Mouse (Mus musculus): Measurements from ENCODE around the gene Mvb12a. TPM values are rescaled to one million over a fixed set of nuclear protein-coding genes. Genes with fewer than 3 reads are reported as not detected.
A peak's percentile ranks its signal among the peaks of the same experiment; 100 is the strongest.

Gene Mvb12a
- polyA plus RNA-seq, 1 experiment, result 61.5 TPM

DNA sequence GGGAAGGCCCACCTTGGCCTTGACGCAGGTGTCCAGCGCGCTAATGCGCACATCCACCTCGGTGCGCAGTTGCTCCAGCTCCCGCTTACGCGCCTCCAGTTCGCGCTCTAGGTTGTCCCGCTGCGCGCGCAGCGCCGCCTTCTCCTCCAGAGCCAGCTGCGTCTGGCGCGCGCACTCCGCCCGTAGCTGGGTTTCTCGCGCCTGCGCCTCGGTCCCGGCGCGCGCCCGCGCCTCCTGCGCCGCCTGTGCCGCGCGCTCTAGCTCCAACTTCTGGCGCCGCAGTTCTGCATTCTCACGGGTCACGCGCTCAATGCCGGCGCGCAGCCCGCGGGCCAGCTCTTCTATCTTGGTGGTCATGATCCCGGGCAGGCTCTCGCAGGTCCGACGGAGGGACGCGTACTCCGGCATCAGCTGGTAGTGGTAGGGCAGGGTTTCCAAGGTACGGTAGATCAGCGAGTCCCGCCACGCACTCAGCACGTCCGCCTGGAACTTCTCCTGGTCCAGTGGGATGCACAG lies 35.1 kb upstream of the Mvb12a start:
- Histone ChIP-seq H3ac (ENCODE audit: control insufficient read depth, insufficient read length) (no peak overlapping the region), H3K4me2 (ENCODE audit: low read depth) (peak overlapping the region; percentile 62), H3K79me2 (ENCODE audit: control insufficient read depth, insufficient read depth) (no peaks in the 10 kb centered on the region), H3K4me3 (no peak overlapping the region), H3K27me3 (ENCODE audit: control insufficient read depth, insufficient read depth, insufficient read length) (peaks cover 45% of the 10 kb centered on the region), H3K36me3 (ENCODE audit: control insufficient read depth, insufficient read depth) (no peaks in the 10 kb centered on the region)
- TF ChIP-seq MAX (IDR thresholded peaks at IDR 0.05; ENCODE audit: low read depth), result no peak
- no peak for TF ChIP-seq TCF3 (IDR thresholded peaks at IDR 0.05; ENCODE audit: insufficient read length, low read depth)
- TF ChIP-seq USF1 (IDR thresholded peaks at IDR 0.05; ENCODE audit: low read depth), result no peak
- TF ChIP-seq POLR2AphosphoS2 (IDR thresholded peaks at IDR 0.05; ENCODE audit: insufficient read length, low read depth), result no peak
- TF ChIP-seq MYOG (IDR thresholded peaks at IDR 0.05; ENCODE audit: control insufficient read depth in 1 of 3, insufficient read depth in 1 of 3, insufficient read length in 2 of 3, low read depth in 2 of 3), result no peak
- no peak for TF ChIP-seq E2F4 (IDR thresholded peaks at IDR 0.05; ENCODE audit: insufficient read depth)
- no peak for TF ChIP-seq CEBPB (IDR thresholded peaks at IDR 0.05; ENCODE audit: insufficient read depth, poor library complexity, severe bottlenecking)
- no peak for TF ChIP-seq POLR2A (IDR thresholded peaks at IDR 0.05; ENCODE audit: insufficient read length, low read depth)
- no peak for TF ChIP-seq SRF (IDR thresholded peaks at IDR 0.05; ENCODE audit: control insufficient read depth, insufficient read length, low read depth)
- TF ChIP-seq REST (IDR thresholded peaks at IDR 0.05; ENCODE audit: insufficient read depth, insufficient read length), result no peak
- no peak for TF ChIP-seq MYOD1 (IDR thresholded peaks at IDR 0.05; ENCODE audit: control insufficient read depth in 1 of 3, insufficient read length in 2 of 3, low read depth in 2 of 3)
- TF ChIP-seq TCF12 (IDR thresholded peaks at IDR 0.05; ENCODE audit: insufficient read depth, poor library complexity, severe bottlenecking), result no peak

DNA sequence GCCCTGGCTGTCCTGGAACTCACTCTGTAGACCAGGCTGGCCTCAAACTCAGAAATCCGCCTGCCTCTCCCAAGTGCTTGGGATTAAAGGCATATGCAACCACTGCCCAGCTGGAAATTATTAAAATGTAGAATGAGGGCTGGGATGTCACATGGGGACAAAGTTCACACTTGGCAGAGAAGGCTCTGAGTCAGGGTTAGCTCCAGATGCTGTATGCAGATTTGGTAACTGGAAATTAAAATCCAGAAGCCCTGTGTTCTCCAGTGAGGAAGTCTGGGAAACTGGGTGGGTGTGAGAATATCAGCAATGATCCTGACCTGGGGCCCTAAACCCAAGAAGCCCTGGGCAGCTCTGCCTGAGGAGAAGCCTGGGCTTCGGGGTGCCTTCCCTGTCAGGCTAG lies 33.4 kb upstream of the Mvb12a start:
- no peaks in the 10 kb centered on the region for H3K79me2 ChIP-seq (ENCODE audit: control insufficient read depth, insufficient read depth)
- H3K4me3 ChIP-seq, result no peak overlapping the region
- no peaks in the 10 kb centered on the region for H3K36me3 ChIP-seq (ENCODE audit: control insufficient read depth, insufficient read depth)
- H3K4me2 ChIP-seq (ENCODE audit: low read depth), result no peak overlapping the region
- no peak for TF ChIP-seq TCF12 (IDR thresholded peaks at IDR 0.05; ENCODE audit: insufficient read depth, poor library complexity, severe bottlenecking)
- no peak for TF ChIP-seq MYOG (IDR thresholded peaks at IDR 0.05; ENCODE audit: control insufficient read depth in 1 of 3, insufficient read depth in 1 of 3, insufficient read length in 2 of 3, low read depth in 2 of 3)
- no peak for TF ChIP-seq MAX (IDR thresholded peaks at IDR 0.05; ENCODE audit: low read depth)
- no peak for TF ChIP-seq SRF (IDR thresholded peaks at IDR 0.05; ENCODE audit: control insufficient read depth, insufficient read length, low read depth)
- no peak for TF ChIP-seq CEBPB (IDR thresholded peaks at IDR 0.05; ENCODE audit: insufficient read depth, poor library complexity, severe bottlenecking)
- TF ChIP-seq POLR2A (IDR thresholded peaks at IDR 0.05; ENCODE audit: insufficient read length, low read depth), result no peak
- peak; percentile 31 for TF ChIP-seq USF1 (IDR thresholded peaks at IDR 0.05; ENCODE audit: low read depth)
- no peak overlapping the region for H3ac ChIP-seq (ENCODE audit: control insufficient read depth, insufficient read length)
- H3K27me3 ChIP-seq (ENCODE audit: control insufficient read depth, insufficient read depth, insufficient read length), result peaks cover 45% of the 10 kb centered on the region

DNA sequence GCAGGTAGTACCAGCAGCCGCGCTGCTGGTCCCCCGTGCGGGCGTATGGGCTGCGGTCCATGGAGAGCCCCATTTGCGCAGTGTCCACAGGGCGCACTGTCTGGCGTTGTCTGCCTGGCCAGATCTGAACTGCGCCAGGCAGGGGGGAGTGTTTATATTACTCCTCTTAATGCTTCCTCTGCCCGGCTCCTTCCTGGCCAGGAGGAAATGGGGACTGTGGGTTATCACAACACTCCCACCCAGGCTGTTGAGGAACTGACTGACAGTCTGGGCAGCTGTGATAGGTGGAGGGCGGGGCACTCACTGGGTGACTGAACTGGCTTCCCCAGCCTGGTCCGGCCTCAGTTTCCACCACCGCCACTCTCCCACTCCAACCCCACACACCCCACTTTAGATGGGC lies 31.1 kb upstream of the Mvb12a start, which contains the start of gene Plvap:
TSS of gene Plvap (minus strand) at position 109 of the 400 bp plus-strand sequence.
- TF ChIP-seq E2F4 (IDR thresholded peaks at IDR 0.05; ENCODE audit: insufficient read depth) (no peak), CEBPB (IDR thresholded peaks at IDR 0.05; ENCODE audit: insufficient read depth, poor library complexity, severe bottlenecking) (no peak), TCF12 (IDR thresholded peaks at IDR 0.05; ENCODE audit: insufficient read depth, poor library complexity, severe bottlenecking) (no peak), MAX (IDR thresholded peaks at IDR 0.05; ENCODE audit: low read depth) (no peak), USF1 (IDR thresholded peaks at IDR 0.05; ENCODE audit: low read depth) (no peak), MYOD1 (IDR thresholded peaks at IDR 0.05; ENCODE audit: control insufficient read depth in 1 of 3, insufficient read length in 2 of 3, low read depth in 2 of 3) (no peak), POLR2A (IDR thresholded peaks at IDR 0.05; ENCODE audit: insufficient read length, low read depth) (no peak), TCF3 (IDR thresholded peaks at IDR 0.05; ENCODE audit: insufficient read length, low read depth) (no peak), POLR2AphosphoS2 (IDR thresholded peaks at IDR 0.05; ENCODE audit: insufficient read length, low read depth) (no peak), REST (IDR thresholded peaks at IDR 0.05; ENCODE audit: insufficient read depth, insufficient read length) (no peak), SRF (IDR thresholded peaks at IDR 0.05; ENCODE audit: control insufficient read depth, insufficient read length, low read depth) (no peak), MYOG (IDR thresholded peaks at IDR 0.05; ENCODE audit: control insufficient read depth in 1 of 3, insufficient read depth in 1 of 3, insufficient read length in 2 of 3, low read depth in 2 of 3) (no peak)
- Histone ChIP-seq H3K4me2 (ENCODE audit: low read depth) (no peak within 1 kb of the TSS), H3K36me3 (ENCODE audit: control insufficient read depth, insufficient read depth) (no peaks in the 10 kb centered on the region), H3K4me3 (no peak within 1 kb of the TSS), H3ac (ENCODE audit: control insufficient read depth, insufficient read length) (no peak within 1 kb of the TSS), H3K79me2 (ENCODE audit: control insufficient read depth, insufficient read depth) (no peaks in the 10 kb centered on the region), H3K27me3 (ENCODE audit: control insufficient read depth, insufficient read depth, insufficient read length) (peaks cover 45% of the 10 kb centered on the region)

DNA sequence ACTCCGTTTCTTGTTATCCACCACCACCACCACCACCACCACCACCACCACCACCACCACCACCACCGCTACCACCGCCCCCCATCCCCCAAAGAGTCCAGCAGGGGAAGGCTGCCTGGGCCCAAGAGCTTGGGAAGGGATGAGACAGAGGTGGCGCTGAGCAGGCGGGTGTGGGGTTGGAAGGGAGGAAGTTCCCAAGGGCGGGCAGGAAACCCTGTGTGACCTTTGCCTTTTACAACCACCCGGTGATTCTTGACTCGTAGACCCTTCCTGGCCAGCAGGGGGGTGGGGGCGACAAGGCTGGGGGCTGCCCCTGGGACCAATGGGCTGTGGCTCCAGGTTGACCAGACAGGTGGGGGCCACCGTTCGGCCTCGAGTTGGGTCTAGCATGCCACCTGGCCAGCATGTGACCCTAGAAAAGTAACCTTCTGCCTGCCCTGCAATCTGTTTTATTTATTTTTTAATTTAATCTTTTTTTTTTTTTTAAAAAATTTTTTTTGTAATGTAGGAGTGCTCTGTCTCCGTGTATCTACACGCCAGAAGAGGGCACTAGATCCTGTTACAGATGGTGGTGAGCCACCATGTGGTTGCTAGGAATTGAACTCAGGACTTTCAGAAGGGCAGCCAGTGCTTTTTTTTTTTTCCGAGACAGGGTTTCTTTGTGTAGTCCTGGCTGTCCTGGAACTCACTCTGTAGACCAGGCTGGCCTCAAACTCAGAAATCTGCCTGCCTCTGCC lies 29.5 kb upstream of the Mvb12a start:
- Histone ChIP-seq H3K4me3 (no peak overlapping the region), H3K4me2 (ENCODE audit: low read depth) (no peak overlapping the region), H3K27me3 (ENCODE audit: control insufficient read depth, insufficient read depth, insufficient read length) (peaks cover 30% of the 10 kb centered on the region), H3K36me3 (ENCODE audit: control insufficient read depth, insufficient read depth) (no peaks in the 10 kb centered on the region), H3K79me2 (ENCODE audit: control insufficient read depth, insufficient read depth) (no peaks in the 10 kb centered on the region), H3ac (ENCODE audit: control insufficient read depth, insufficient read length) (no peak overlapping the region)
- no peak for TF ChIP-seq MAX (IDR thresholded peaks at IDR 0.05; ENCODE audit: low read depth)
- no peak for TF ChIP-seq E2F4 (IDR thresholded peaks at IDR 0.05; ENCODE audit: insufficient read depth)
- no peak for TF ChIP-seq USF1 (IDR thresholded peaks at IDR 0.05; ENCODE audit: low read depth)
- no peak for TF ChIP-seq TCF12 (IDR thresholded peaks at IDR 0.05; ENCODE audit: insufficient read depth, poor library complexity, severe bottlenecking)
- no peak for TF ChIP-seq POLR2AphosphoS2 (IDR thresholded peaks at IDR 0.05; ENCODE audit: insufficient read length, low read depth)
- no peak for TF ChIP-seq SRF (IDR thresholded peaks at IDR 0.05; ENCODE audit: control insufficient read depth, insufficient read length, low read depth)
- no peak for TF ChIP-seq MYOD1 (IDR thresholded peaks at IDR 0.05; ENCODE audit: control insufficient read depth in 1 of 3, insufficient read length in 2 of 3, low read depth in 2 of 3)
- no peak for TF ChIP-seq MYOG (IDR thresholded peaks at IDR 0.05; ENCODE audit: control insufficient read depth in 1 of 3, insufficient read depth in 1 of 3, insufficient read length in 2 of 3, low read depth in 2 of 3)
- no peak for TF ChIP-seq TCF3 (IDR thresholded peaks at IDR 0.05; ENCODE audit: insufficient read length, low read depth)
- TF ChIP-seq POLR2A (IDR thresholded peaks at IDR 0.05; ENCODE audit: insufficient read length, low read depth), result no peak
